Mouse (Mus musculus): ENCODE data around the gene Ssbp3.

Ssbp3 gene

GRCm38 (mm10) chr4:107097871-107098270 lies 187.4 kb downstream of the Ssbp3 start:
- DNase-seq (ENCODE audit: low spot score) = no peak

- DNase-seq (ENCODE audit: low spot score) = no peak
Measured at GRCm38 (mm10) chr4:107098375-107098774, 187.9 kb downstream of the Ssbp3 start.

GRCm38 (mm10) chr4:107098791-107099525 lies 188.5 kb downstream of the Ssbp3 start:
- DNase-seq (ENCODE audit: low spot score) = no peak
